Mouse (Mus musculus): ENCODE measurements around the gene Astn2. TPM values are rescaled to one million over a fixed set of nuclear protein-coding genes. Genes with fewer than 3 reads are reported as not detected.
A peak's percentile ranks its signal among the peaks of the same experiment; 100 is the strongest.

Gene Astn2
- polyA plus RNA-seq, 1 experiment from 2014 or later, result 0.24 TPM

DNA sequence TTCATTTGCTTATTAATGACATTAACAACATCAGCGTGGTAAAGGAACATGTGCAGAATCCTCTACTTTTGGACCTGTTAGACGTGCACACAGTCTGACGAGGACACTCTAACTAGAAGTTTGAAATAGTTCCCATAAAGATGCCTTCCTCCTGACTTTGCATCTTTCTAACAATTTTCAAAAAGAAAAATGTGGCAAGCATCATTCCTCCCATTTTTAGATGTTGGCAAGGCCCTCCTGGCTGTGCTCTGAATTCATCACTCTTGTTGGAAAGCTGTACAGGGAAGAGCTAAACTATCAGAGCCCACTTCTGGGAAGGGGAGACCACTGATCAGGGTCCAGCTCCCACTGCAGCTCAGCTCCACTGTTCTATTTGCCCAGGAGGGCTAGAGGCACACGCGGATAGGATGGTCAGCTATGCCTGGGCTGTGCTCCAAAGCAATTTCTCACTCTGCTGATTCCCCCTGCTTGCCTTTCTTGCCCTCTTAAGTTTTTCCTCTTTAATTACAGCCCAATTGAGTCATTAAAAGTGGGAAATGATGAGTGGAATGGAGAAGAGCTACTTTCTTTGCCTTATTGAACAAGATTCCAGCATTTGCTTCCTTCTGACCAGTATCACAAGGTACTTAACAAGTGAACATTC is 630.9 kb downstream of the Astn2 start:
- no peaks in the 10 kb centered on the region for H3K9me3 ChIP-seq (replicated peaks; ENCODE audit: low read length)
- TF ChIP-seq CTCF (IDR thresholded peaks at IDR 0.05; ENCODE audit: low read depth), result no peak
- H3K4me1 ChIP-seq (replicated peaks; ENCODE audit: insufficient read depth, low read length), result no peaks in the 10 kb centered on the region
- H3K27ac ChIP-seq, result no peak overlapping the region
- DNase-seq (ENCODE audit: low spot score) (no peak), ATAC-seq (replicated peaks; ENCODE audit: low FRiP score, low read depth) (no peak)
- 58% methylated on average over 5 of the region's 5 CpGs for WGBS
- H3K36me3 ChIP-seq (ENCODE audit: insufficient read depth, low read length), result no peaks in the 10 kb centered on the region
- H3K4me3 ChIP-seq (replicated peaks; ENCODE audit: low read depth, low read length), result no peak overlapping the region
- no peak overlapping the region for H3K9ac ChIP-seq (ENCODE audit: low read depth, low read length)
- H3K27me3 ChIP-seq (ENCODE audit: insufficient read depth, low read length), result no peaks in the 10 kb centered on the region
- H3K4me2 ChIP-seq (ENCODE audit: low read length), result no peak overlapping the region

DNA sequence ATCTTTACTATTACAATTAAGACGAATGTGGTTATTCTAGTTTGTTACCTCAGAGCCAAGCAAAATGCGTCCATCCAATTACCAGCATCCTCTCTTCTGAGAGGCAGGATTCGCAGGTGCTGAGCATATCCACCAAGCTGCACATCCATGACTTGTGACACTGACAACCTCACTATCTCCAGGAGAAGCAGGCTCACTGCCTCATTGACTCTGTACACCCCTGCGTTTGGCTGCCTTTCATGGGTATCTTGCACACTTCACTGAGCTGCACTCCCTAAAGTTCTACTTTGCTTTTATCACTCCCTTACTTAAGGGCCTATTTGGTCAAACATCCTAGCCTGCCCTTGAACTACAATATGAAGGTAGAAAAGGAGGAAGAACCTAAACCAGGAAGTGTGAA is 633.5 kb downstream of the Astn2 start:
- no peak overlapping the region for H3K9ac ChIP-seq (ENCODE audit: low read depth, low read length)
- no peak overlapping the region for H3K27ac ChIP-seq
- no peaks in the 10 kb centered on the region for H3K9me3 ChIP-seq (replicated peaks; ENCODE audit: low read length)
- no peaks in the 10 kb centered on the region for H3K36me3 ChIP-seq (ENCODE audit: insufficient read depth, low read length)
- no peak overlapping the region for H3K4me2 ChIP-seq (ENCODE audit: low read length)
- DNase-seq (ENCODE audit: low spot score) (peak; percentile 27), ATAC-seq (replicated peaks; ENCODE audit: low FRiP score, low read depth) (no peak)
- no peaks in the 10 kb centered on the region for H3K27me3 ChIP-seq (ENCODE audit: insufficient read depth, low read length)
- 60% methylated on average over 4 of the region's 4 CpGs for WGBS
- H3K4me3 ChIP-seq (replicated peaks; ENCODE audit: low read depth, low read length), result no peak overlapping the region
- H3K4me1 ChIP-seq (replicated peaks; ENCODE audit: insufficient read depth, low read length), result no peaks in the 10 kb centered on the region
- no peak for TF ChIP-seq CTCF (IDR thresholded peaks at IDR 0.05; ENCODE audit: low read depth)

GRCm38 (mm10) chr4:65767919-65768318 is 636.5 kb downstream of the Astn2 start:
- Histone ChIP-seq H3K4me3 (replicated peaks; ENCODE audit: low read depth, low read length) (no peak overlapping the region), H3K27ac (no peak overlapping the region), H3K9me3 (replicated peaks; ENCODE audit: low read length) (no peaks in the 10 kb centered on the region), H3K9ac (ENCODE audit: low read depth, low read length) (no peak overlapping the region), H3K4me1 (replicated peaks; ENCODE audit: insufficient read depth, low read length) (no peaks in the 10 kb centered on the region), H3K27me3 (ENCODE audit: insufficient read depth, low read length) (no peaks in the 10 kb centered on the region), H3K36me3 (ENCODE audit: insufficient read depth, low read length) (no peaks in the 10 kb centered on the region), H3K4me2 (ENCODE audit: low read length) (no peak overlapping the region)
- WGBS, result 57% methylated on average over 2 of the region's 2 CpGs
- no peak for TF ChIP-seq CTCF (IDR thresholded peaks at IDR 0.05; ENCODE audit: low read depth)
- no peak for DNase-seq (ENCODE audit: low spot score)
- ATAC-seq (replicated peaks; ENCODE audit: low FRiP score, low read depth), result no peak

DNA sequence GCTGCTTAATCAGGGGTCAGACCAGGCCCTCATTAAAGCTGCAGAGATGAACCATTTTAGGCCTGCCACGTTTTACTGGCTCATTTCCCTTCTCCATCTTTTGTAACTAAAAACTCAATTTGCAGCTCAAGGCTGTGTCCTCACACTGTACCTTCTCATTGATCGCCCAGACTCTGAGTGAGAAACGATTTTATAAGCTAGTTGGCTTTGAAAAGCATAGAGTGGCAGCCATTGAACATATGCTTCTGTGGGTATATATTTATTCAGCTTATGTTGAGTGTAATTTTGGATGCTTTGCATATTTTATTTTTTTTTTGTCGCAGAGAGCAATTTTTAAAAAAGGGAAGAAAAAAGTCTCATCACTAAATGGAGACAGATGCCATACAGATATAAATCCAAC is 637.0 kb downstream of the Astn2 start:
- H3K36me3 ChIP-seq (ENCODE audit: insufficient read depth, low read length), result no peaks in the 10 kb centered on the region
- no peak overlapping the region for H3K27ac ChIP-seq
- WGBS, result 79% methylated on average over 4 of the region's 4 CpGs
- H3K4me2 ChIP-seq (ENCODE audit: low read length), result no peak overlapping the region
- DNase-seq (ENCODE audit: low spot score) (no peak), ATAC-seq (replicated peaks; ENCODE audit: low FRiP score, low read depth) (no peak)
- H3K9me3 ChIP-seq (replicated peaks; ENCODE audit: low read length), result no peaks in the 10 kb centered on the region
- no peak overlapping the region for H3K4me3 ChIP-seq (replicated peaks; ENCODE audit: low read depth, low read length)
- H3K27me3 ChIP-seq (ENCODE audit: insufficient read depth, low read length), result no peaks in the 10 kb centered on the region
- no peaks in the 10 kb centered on the region for H3K4me1 ChIP-seq (replicated peaks; ENCODE audit: insufficient read depth, low read length)
- TF ChIP-seq CTCF (IDR thresholded peaks at IDR 0.05; ENCODE audit: low read depth), result no peak
- H3K9ac ChIP-seq (ENCODE audit: low read depth, low read length), result no peak overlapping the region

- no peaks in the 10 kb centered on the region for H3K27me3 ChIP-seq (ENCODE audit: insufficient read depth, low read length)
- H3K27ac ChIP-seq, result no peak overlapping the region
- H3K36me3 ChIP-seq (ENCODE audit: insufficient read depth, low read length), result no peaks in the 10 kb centered on the region
- H3K4me2 ChIP-seq (ENCODE audit: low read length), result no peak overlapping the region
- no peak overlapping the region for H3K4me3 ChIP-seq (replicated peaks; ENCODE audit: low read depth, low read length)
- no peaks in the 10 kb centered on the region for H3K4me1 ChIP-seq (replicated peaks; ENCODE audit: insufficient read depth, low read length)
- DNase-seq (ENCODE audit: low spot score) (no peak), ATAC-seq (replicated peaks; ENCODE audit: low FRiP score, low read depth) (no peak)
- 57% methylated on average over 3 of the region's 3 CpGs for WGBS
- H3K9ac ChIP-seq (ENCODE audit: low read depth, low read length), result no peak overlapping the region
- no peaks in the 10 kb centered on the region for H3K9me3 ChIP-seq (replicated peaks; ENCODE audit: low read length)
- TF ChIP-seq CTCF (IDR thresholded peaks at IDR 0.05; ENCODE audit: low read depth), result no peak
Observed at GRCm38 (mm10) chr4:65765312-65765711, 639.1 kb downstream of the Astn2 start.

DNA sequence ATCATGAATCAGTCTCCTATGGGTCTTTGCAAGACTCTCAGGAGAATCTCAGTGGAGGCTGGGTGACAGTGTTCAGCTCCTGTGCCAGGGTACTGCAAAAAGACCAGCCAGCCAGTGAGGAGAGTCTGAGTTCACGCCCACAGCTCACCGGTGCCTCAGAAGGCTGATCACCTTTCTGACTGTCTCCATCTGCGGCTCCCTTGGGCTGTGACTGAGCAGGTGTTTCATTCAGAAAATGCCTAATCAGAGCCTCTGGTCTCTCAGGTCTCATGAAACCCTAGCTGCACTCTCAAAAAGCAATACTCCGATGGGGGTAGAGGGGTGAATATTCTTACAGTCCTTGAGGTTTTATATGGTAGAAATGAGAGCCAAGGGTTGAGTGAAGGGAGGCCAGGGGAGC is 640.1 kb downstream of the Astn2 start:
- Histone ChIP-seq H3K9ac (ENCODE audit: low read depth, low read length) (no peak overlapping the region), H3K36me3 (ENCODE audit: insufficient read depth, low read length) (no peaks in the 10 kb centered on the region), H3K27me3 (ENCODE audit: insufficient read depth, low read length) (no peaks in the 10 kb centered on the region), H3K27ac (no peak overlapping the region), H3K4me2 (ENCODE audit: low read length) (no peak overlapping the region), H3K9me3 (replicated peaks; ENCODE audit: low read length) (no peaks in the 10 kb centered on the region), H3K4me1 (replicated peaks; ENCODE audit: insufficient read depth, low read length) (no peaks in the 10 kb centered on the region), H3K4me3 (replicated peaks; ENCODE audit: low read depth, low read length) (no peak overlapping the region)
- DNase-seq (ENCODE audit: low spot score), result no peak
- WGBS, result 30% methylated on average over 4 of the region's 4 CpGs
- TF ChIP-seq CTCF (IDR thresholded peaks at IDR 0.05; ENCODE audit: low read depth), result no peak
- no peak for ATAC-seq (replicated peaks; ENCODE audit: low FRiP score, low read depth)

DNA sequence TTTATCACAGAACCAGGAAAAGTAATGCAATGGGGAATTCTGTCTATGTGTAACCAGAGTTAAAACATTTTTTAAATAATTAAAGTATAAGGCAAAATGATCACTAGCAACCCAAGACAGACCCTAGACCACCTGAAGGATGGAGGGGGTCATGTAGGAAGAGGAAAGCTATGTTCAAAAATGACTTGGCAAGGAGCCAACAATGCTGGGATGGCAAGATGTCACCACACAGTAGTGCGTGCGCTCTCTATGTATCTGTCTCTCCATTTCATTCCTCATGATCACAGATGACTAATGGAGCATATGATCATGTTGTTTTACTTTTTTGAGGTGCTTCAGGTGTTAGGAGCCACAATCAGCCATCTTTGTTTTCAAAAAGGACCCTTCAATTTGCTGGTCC is 640.6 kb downstream of the Astn2 start:
- Histone ChIP-seq H3K9me3 (replicated peaks; ENCODE audit: low read length) (no peaks in the 10 kb centered on the region), H3K9ac (ENCODE audit: low read depth, low read length) (no peak overlapping the region), H3K27me3 (ENCODE audit: insufficient read depth, low read length) (no peaks in the 10 kb centered on the region), H3K4me1 (replicated peaks; ENCODE audit: insufficient read depth, low read length) (no peaks in the 10 kb centered on the region), H3K4me2 (ENCODE audit: low read length) (no peak overlapping the region), H3K36me3 (ENCODE audit: insufficient read depth, low read length) (no peaks in the 10 kb centered on the region), H3K4me3 (replicated peaks; ENCODE audit: low read depth, low read length) (no peak overlapping the region), H3K27ac (no peak overlapping the region)
- no peak for ATAC-seq (replicated peaks; ENCODE audit: low FRiP score, low read depth)
- WGBS, result 91% methylated on average over 2 of the region's 2 CpGs
- DNase-seq (ENCODE audit: low spot score), result no peak
- TF ChIP-seq CTCF (IDR thresholded peaks at IDR 0.05; ENCODE audit: low read depth), result no peak

Data from kidney, postnatal 0 days (tissue).